Mouse (Mus musculus) limb, embryonic 15.5 days (tissue): ENCODE data around the gene Dnah17. TPM values are rescaled to one million over a fixed set of nuclear protein-coding genes. Genes with fewer than 3 reads are reported as not detected.

ENCODE experiments used
- ATAC-seq: fragments of 200-750 bp; cut with Nextera tagmentation; 2 replicates; pipeline ENCODE4 v1.8.0; 2017; ENCODE audit warnings: low read depth, moderate TSS enrichment; ENCODE audit not compliant: insufficient number of reproducible peaks, low FRiP score, low TSS enrichment
- H3K27ac ChIP-seq: fragments of 300-500 bp; sonication (generic); 2 replicates; pipeline ENCODE4 v1.5.1; 2015; ENCODE audit warnings: moderate library complexity, mild to moderate bottlenecking, inconsistent platforms
- H3K27me3 ChIP-seq: fragments of 300-500 bp; sonication (generic); 2 replicates; pipeline ENCODE4 v1.6.1; 2015; ENCODE audit warnings: inconsistent platforms
- H3K36me3 ChIP-seq: fragments of 300-500 bp; sonication (generic); 2 replicates; pipeline ENCODE4 v1.6.1; 2015; ENCODE audit warnings: inconsistent platforms
- H3K4me1 ChIP-seq: fragments of 300-500 bp; sonication (generic); 2 replicates; pipeline ENCODE4 v1.6.1; 2015; ENCODE audit warnings: inconsistent platforms
- H3K4me2 ChIP-seq: fragments of 300-500 bp; sonication (generic); 2 replicates; pipeline ENCODE4 v1.6.1; 2015; ENCODE audit warnings: mild to moderate bottlenecking, inconsistent platforms
- H3K4me3 ChIP-seq: fragments of 300-500 bp; sonication (generic); 2 replicates; pipeline ENCODE4 v1.5.1; 2015; ENCODE audit warnings: mild to moderate bottlenecking, inconsistent platforms
- H3K9ac ChIP-seq: fragments of 300-500 bp; sonication (generic); 2 replicates; pipeline ENCODE4 v1.6.1; 2015; ENCODE audit warnings: inconsistent platforms
- H3K9me3 ChIP-seq: fragments of 300-500 bp; sonication (generic); 2 replicates; pipeline ENCODE4 v1.6.1; 2016; ENCODE audit warnings: inconsistent platforms
- WGBS: fragments of 180-500 bp; shearing (Covaris S2); methylation state at CpG from one replicate; pipeline ENCODE4 v1.1.7; 2015; 5-methylcytosine and 5-hydroxymethylcytosine counted together
- microRNA-seq: library from miRNA; unstranded; fragments of <30 nt; microRNA quantifications from one replicate; pipeline ENCODE4, GENCODE M21; 2016
- polyA plus RNA-seq: library from polyadenylated mRNA; unstranded; fragments of >200 nt; fragmentation: Nextera tagmentation; extraction: Ambion mirVana; gene quantifications from 2 replicates; pipeline ENCODE4 v1.2.1, GENCODE M21; 2015

The Dnah17 gene
- polyA plus RNA-seq, 1 experiment from 2014 or later = 0.15 TPM

DNA sequence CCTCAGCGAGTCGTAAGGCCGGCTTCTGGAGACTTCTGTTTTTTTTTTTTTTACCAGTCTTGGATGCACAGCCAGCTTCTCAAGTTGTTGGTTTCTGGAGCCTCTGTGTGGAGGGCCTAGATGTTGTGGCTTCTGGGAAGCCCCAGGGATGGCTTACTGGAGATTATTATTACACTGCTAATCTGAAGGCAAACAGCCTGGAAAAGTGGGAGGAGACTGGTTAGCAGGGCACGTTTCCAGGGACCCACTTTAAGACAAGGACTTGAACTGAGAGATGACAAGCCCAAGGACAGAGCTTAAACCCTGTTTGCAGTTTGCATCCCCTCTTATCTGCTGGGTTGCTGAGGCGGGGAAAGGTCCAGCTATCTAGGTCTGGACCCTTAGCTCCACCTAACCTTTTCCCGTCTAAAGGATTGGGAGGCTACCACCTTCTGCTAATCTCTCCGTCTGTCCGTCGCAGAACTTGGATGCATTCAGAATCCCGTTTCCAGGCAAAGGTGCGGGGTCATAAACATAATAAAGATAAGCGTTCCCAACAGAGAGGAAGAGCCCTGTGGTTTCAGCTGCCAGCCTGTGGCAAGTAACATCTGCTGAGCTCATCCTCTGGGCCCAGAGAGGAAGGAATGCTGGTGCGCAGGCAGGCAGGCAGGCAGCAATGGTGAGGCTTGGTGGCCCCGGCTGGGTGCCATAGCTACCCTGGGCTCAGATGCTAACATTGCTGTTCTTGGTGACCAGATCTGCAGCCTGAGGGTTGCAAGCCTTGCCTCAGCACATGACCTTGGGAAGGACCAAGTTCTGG, 155.9 kb downstream of the Dnah17 start:
- no peak for ATAC-seq
- Histone ChIP-seq H3K9ac (no peak overlapping the region), H3K27ac (0 out of 2 replicates have a peak overlapping the region, but pooled peaks have one; percentile 43)

DNA sequence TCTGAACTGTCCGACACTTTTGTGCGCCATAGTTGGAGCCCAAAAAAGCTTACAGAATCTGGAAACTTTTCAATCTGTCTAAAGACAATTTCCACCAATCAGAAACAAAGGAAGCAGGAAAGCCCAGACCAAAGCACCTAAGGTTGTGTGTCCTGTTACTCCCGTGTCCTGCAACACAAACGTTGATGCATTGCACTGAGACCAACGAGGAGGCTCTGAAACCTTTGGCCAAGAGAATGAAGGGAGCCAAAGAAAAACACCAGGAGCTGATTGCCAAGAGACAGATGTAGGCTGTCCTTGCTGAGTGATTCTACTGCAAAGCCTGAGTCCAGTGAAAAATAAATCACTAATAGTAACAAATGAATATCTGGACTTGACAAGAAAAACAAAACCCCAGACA, 156.9 kb downstream of the Dnah17 start:
- H3K9ac ChIP-seq = no peak overlapping the region
- peaks cover 33% of the 10 kb centered on the region for H3K4me1 ChIP-seq
- H3K4me3 ChIP-seq = no peak overlapping the region
- H3K36me3 ChIP-seq = no peaks in the 10 kb centered on the region
- H3K4me2 ChIP-seq = no peak overlapping the region
- no peak for ATAC-seq
- 43% methylated on average over 5 of the region's 5 CpGs for WGBS
- H3K9me3 ChIP-seq = no peaks in the 10 kb centered on the region
- H3K27me3 ChIP-seq = peaks cover 4% of the 10 kb centered on the region; the same call in 1 of the 2 replicates
- no peak overlapping the region for H3K27ac ChIP-seq

More for the DNA sequence above, 155.9 kb downstream of the Dnah17 start:
- WGBS = 52% methylated on average over 14 of the region's 14 CpGs
- Histone ChIP-seq H3K36me3 (no peaks in the 10 kb centered on the region), H3K4me1 (peaks cover 32% of the 10 kb centered on the region), H3K9me3 (no peaks in the 10 kb centered on the region), H3K4me2 (no peak overlapping the region), H3K27me3 (peaks cover 4% of the 10 kb centered on the region; the same call in 1 of the 2 replicates), H3K4me3 (no peak overlapping the region)

GRCm38 (mm10) chr11:117972656-117973558, 157.5 kb downstream of the Dnah17 start:
- peaks cover 40% of the 10 kb centered on the region for H3K4me1 ChIP-seq
- H3K27me3 ChIP-seq = peaks cover 4% of the 10 kb centered on the region; the same call in 1 of the 2 replicates
- H3K36me3 ChIP-seq = no peaks in the 10 kb centered on the region
- H3K9ac ChIP-seq = no peak overlapping the region
- WGBS = 69% methylated on average over 11 of the region's 11 CpGs
- no peaks in the 10 kb centered on the region for H3K9me3 ChIP-seq
- H3K4me3 ChIP-seq = no peak overlapping the region
- no peak overlapping the region for H3K27ac ChIP-seq
- no peak for ATAC-seq
- H3K4me2 ChIP-seq = no peak overlapping the region

Small RNAs within 50 kb of the gene (microRNA-seq; reads per million reads assigned to microRNA genes)
- gene Mir6933 = not detected

Other genes starting within 250 kb of the Dnah17 start
- 20.3 and 24.0 TPM in 2 replicates for gene Socs3, start 160.6 kb downstream of the Dnah17 start, polyA plus RNA-seq
- 35.5 and 37.8 TPM in 2 replicates for gene Pgs1, start 144.3 kb downstream of the Dnah17 start, polyA plus RNA-seq
- gene Cyth1, start 118.0 kb upstream of the Dnah17 start, polyA plus RNA-seq = 16.1 and 16.2 TPM in 2 replicates
- gene Usp36, start 159.6 kb upstream of the Dnah17 start, polyA plus RNA-seq = 21.0 and 21.3 TPM in 2 replicates
- 1.2 and 1.5 TPM in 2 replicates for gene Cep295nl, start 211.9 kb upstream of the Dnah17 start, polyA plus RNA-seq
- 140 and 168 TPM in 2 replicates for gene Timp2, start 225.1 kb upstream of the Dnah17 start, polyA plus RNA-seq